Mouse (Mus musculus) bone marrow, adult 2 months (tissue): ENCODE measurements at regions not wholly inside any gene's neighbourhood (a gene's known extent, or its start where the extent isn't known, plus 50 kb on each side); places are given as distances from the start of the nearest gene placed in this dataset.

ENCODE experiments used
- H3K27ac ChIP-seq: fragments of 200-500 bp; 2 replicates; pipeline ENCODE4 v1.5.1; 2012; ENCODE audit warnings: low read depth, mild to moderate bottlenecking, control low read depth, inconsistent platforms, low read length; ENCODE audit not compliant: control insufficient read depth, poor library complexity, insufficient read depth
- H3K4me1 ChIP-seq: fragments of 200-500 bp; 2 replicates; pipeline ENCODE4 v1.6.1; 2011; ENCODE audit warnings: low read length; ENCODE audit not compliant: control insufficient read depth, insufficient read depth
- H3K4me3 ChIP-seq: fragments of 200-500 bp; replicated peaks from 2 replicates; pipeline ENCODE3; 2011; ENCODE audit warnings: mild to moderate bottlenecking, low read depth, low read length, control low read depth; ENCODE audit not compliant: control insufficient read depth
- CTCF ChIP-seq: fragments of 200-500 bp; IDR thresholded peaks from 2 replicates; pipeline ENCODE4 v1.5.1; 2011; ENCODE audit warnings: low read length, control low read depth; ENCODE audit not compliant: control insufficient read depth, insufficient read depth
- POLR2A ChIP-seq: fragments of 200-500 bp; IDR thresholded peaks from 2 replicates; pipeline ENCODE4 v1.6.1; 2011; ENCODE audit warnings: low read depth, mild to moderate bottlenecking, control low read depth, low read length, borderline replicate concordance; ENCODE audit not compliant: control insufficient read depth
- WGBS: fragments of 180-500 bp; shearing (Covaris S2); methylation state at CpG from one replicate; pipeline ENCODE4 v1.1.7; 2018; 5-methylcytosine and 5-hydroxymethylcytosine counted together

DNA sequence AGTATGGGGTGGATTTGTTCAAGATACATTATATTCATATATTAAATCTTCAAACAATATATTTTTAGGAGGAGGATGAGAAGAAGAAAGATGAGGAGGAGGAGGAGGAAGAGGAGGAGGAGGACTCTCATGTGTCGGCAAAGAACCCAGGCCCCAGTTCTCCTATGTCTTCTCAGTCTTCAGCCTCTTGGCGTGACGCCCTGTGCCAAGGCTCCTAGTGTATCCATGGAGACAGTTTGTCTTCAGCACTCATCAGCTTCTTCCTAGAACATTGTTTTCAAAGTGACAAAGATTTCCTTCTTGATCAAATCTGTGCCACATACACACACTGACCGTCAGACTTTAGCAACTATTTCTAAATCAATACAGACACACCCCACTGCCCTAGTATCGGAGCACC is 156.4 kb upstream of the Tox3 start:
- TF ChIP-seq CTCF (no peak), POLR2A (no peak)
- H3K4me1 ChIP-seq, result no peaks in the 10 kb centered on the region
- 80% methylated on average over 5 of the region's 5 CpGs for WGBS

GRCm38 (mm10) chr8:90503306-90503705 is 155.2 kb upstream of the Tox3 start:
- TF ChIP-seq CTCF, result no peak
- WGBS, result 22% methylated on average over 2 of the region's 2 CpGs
- no peak overlapping the region for H3K27ac ChIP-seq
- H3K4me1 ChIP-seq, result no peaks in the 10 kb centered on the region
- no peak overlapping the region for H3K4me3 ChIP-seq

More for the DNA sequence above, 156.4 kb upstream of the Tox3 start:
- no peak overlapping the region for H3K4me3 ChIP-seq
- no peak overlapping the region for H3K27ac ChIP-seq

DNA sequence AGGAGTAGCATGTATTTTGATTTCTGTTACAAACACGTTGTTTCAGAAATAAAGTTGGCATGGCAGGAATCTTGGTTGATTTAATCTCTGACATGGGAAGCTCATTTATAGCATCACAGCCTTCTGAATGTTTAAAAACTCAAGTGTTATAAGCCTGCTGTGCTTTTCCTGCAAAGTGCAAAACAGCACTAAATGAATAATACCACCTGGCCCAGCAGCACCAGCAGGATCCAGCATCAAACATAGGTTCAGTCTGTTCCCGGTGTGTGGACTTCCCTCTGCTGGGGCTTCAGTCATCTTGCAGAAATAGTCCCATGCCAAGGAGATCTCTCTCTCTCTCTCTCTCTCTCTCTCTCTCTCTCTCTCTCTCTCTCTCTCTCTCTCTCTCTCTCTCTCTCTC is 154.7 kb upstream of the Tox3 start:
- H3K4me3 ChIP-seq, result no peak overlapping the region
- 59% methylated on average over 2 of the region's 2 CpGs for WGBS
- H3K4me1 ChIP-seq, result no peaks in the 10 kb centered on the region

GRCm38 (mm10) chr8:90499315-90499714 is 151.2 kb upstream of the Tox3 start:
- TF ChIP-seq CTCF, result no peak
- no peak for TF ChIP-seq POLR2A
- Histone ChIP-seq H3K27ac (no peak overlapping the region), H3K4me3 (no peak overlapping the region), H3K4me1 (no peaks in the 10 kb centered on the region)
- 31% methylated on average over 1 of the region's 1 CpGs for WGBS

More for the DNA sequence above, 154.7 kb upstream of the Tox3 start:
- TF ChIP-seq CTCF, result no peak
- no peak for TF ChIP-seq POLR2A
- H3K27ac ChIP-seq, result no peak overlapping the region

GRCm38 (mm10) chr8:90496658-90497163 is 148.6 kb upstream of the Tox3 start:
- 23% methylated on average over 13 of the region's 13 CpGs for WGBS
- Histone ChIP-seq H3K27ac (no peak overlapping the region), H3K4me1 (no peaks in the 10 kb centered on the region), H3K4me3 (no peak overlapping the region)
- no peak for TF ChIP-seq POLR2A
- no peak for TF ChIP-seq CTCF

- no peaks in the 10 kb centered on the region for H3K4me1 ChIP-seq
- 76% methylated on average over 5 of the region's 5 CpGs for WGBS
- no peak overlapping the region for H3K27ac ChIP-seq
- H3K4me3 ChIP-seq, result no peak overlapping the region
- TF ChIP-seq POLR2A (no peak), CTCF (no peak)
Measured at GRCm38 (mm10) chr8:90495943-90496371, 147.8 kb upstream of the Tox3 start.

- no peak overlapping the region for H3K27ac ChIP-seq
- TF ChIP-seq CTCF (no peak), POLR2A (no peak)
- H3K4me1 ChIP-seq, result no peaks in the 10 kb centered on the region
- no peak overlapping the region for H3K4me3 ChIP-seq
- WGBS, result 56% methylated on average over 14 of the region's 14 CpGs
Measured at GRCm38 (mm10) chr8:90492521-90493225, 144.5 kb upstream of the Tox3 start.

GRCm38 (mm10) chr8:90491691-90492090 is 143.5 kb upstream of the Tox3 start:
- Histone ChIP-seq H3K27ac (no peak overlapping the region), H3K4me3 (no peak overlapping the region), H3K4me1 (no peaks in the 10 kb centered on the region)
- TF ChIP-seq CTCF, result no peak
- TF ChIP-seq POLR2A, result no peak
- 64% methylated on average over 7 of the region's 7 CpGs for WGBS
